Mouse (Mus musculus) liver, embryonic 14.5 days (tissue): ENCODE measurements around the gene Lad1.

Source experiments
- CTCF ChIP-seq: IDR thresholded peaks from 2 replicates; pipeline ENCODE4 v1.5.1; 2016; ENCODE audit warnings: antibody characterized with exemption, low read depth, control low read depth
- EP300 ChIP-seq: IDR thresholded peaks from 2 replicates; pipeline ENCODE4 v1.6.1; 2016; ENCODE audit warnings: antibody characterized with exemption, low read depth

GRCm38 (mm10) chr1:135778780-135779535 lies 39.4 kb upstream of the Lad1 start, which contains the start of gene Tnni1:
- TF ChIP-seq CTCF (no peak), EP300 (no peak)
